29 mouse cellular contexts compared by ENCODE assay signal in the genomic region with DNA sequence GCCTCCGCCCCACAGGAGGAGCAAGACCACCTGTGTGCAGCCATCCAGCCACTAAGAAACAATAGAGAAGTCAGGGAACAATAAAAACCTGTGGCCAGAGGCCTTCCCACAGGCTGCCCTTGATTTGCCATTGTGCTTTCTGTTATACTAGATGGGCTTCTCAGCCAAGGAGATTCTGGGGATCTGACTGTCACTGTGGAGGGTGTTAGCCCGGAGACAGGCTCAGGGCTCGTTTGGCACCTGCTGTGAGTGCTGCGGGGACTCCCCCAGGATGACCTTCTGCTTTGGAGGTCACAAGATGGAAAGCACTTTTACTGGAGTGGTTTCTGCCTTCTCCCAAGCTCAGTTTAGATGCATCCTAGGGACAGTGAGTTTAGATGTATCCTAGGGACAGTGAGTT.
DNase-seq lines count a peak whose midpoint lies in the region; ATAC-seq and TF ChIP-seq lines count a peak whose summit lies in the region.
"Had no signal": no experiment of that assay in that cellular context is flagged by ENCODE, and none has a peak within 500 bp of the region (broad histone marks: within the 10 kb centered on the region; RNA-seq: fewer than 3 reads in every experiment).

No protein-coding gene starts in this region.

- H3K4me1 ChIP-seq in heart, embryonic 16.5 days (ENCODE audit: control insufficient read depth, insufficient read depth, low read length): peaks cover 8% of the 10 kb centered on the region
- no peaks in the 10 kb centered on the region for H3K4me1 ChIP-seq in ES-Bruce4 (ENCODE audit: control insufficient read depth, insufficient read depth, low read length)
- H3K4me1 ChIP-seq in neural tube, embryonic 15.5 days: peaks cover 15% of the 10 kb centered on the region
- H3K4me1 ChIP-seq in limb, embryonic 10.5 days: peaks cover 12% of the 10 kb centered on the region

- no peak overlapping the region for H3K4me2 ChIP-seq in heart, embryonic 16.5 days (ENCODE audit: low read depth, low read length)
- H3K4me2 ChIP-seq in neural tube, embryonic 15.5 days: no peak overlapping the region
- H3K4me2 ChIP-seq: embryonic facial prominence, embryonic 12.5 days; embryonic facial prominence, embryonic 15.5 days; hindbrain, embryonic 13.5 days had no signal

- peak; percentile 88 for TF ChIP-seq EP300 in ES-Bruce4 (IDR thresholded peaks at IDR 0.05; ENCODE audit: insufficient read depth, low read depth, low read length)

- no peak for TF ChIP-seq POLR2A in ES-Bruce4 (IDR thresholded peaks at IDR 0.05; ENCODE audit: insufficient read depth, low read length)

- no peak overlapping the region for H3K9ac ChIP-seq in heart, embryonic 16.5 days (ENCODE audit: low read length)
- no peak overlapping the region for H3K9ac ChIP-seq in ES-Bruce4 (ENCODE audit: low read depth, poor library complexity, severe bottlenecking)
- no peak overlapping the region for H3K9ac ChIP-seq in neural tube, embryonic 15.5 days (replicated peaks)
- H3K9ac ChIP-seq: embryonic facial prominence, embryonic 12.5 days; embryonic facial prominence, embryonic 15.5 days; forebrain, postnatal 0 days; hindbrain, embryonic 13.5 days had no signal

- no peaks in the 10 kb centered on the region for H3K27me3 ChIP-seq in heart, embryonic 16.5 days (ENCODE audit: control insufficient read depth, insufficient read depth, low read length)
- H3K27me3 ChIP-seq in ES-Bruce4 (ENCODE audit: control insufficient read depth, insufficient read depth, low read length, poor library complexity, severe bottlenecking): no peaks in the 10 kb centered on the region
- H3K27me3 ChIP-seq in neural tube, embryonic 15.5 days (replicated peaks): no peaks in the 10 kb centered on the region
- no peaks in the 10 kb centered on the region for H3K27me3 ChIP-seq in limb, embryonic 10.5 days (ENCODE audit: low read depth, poor library complexity, severe bottlenecking)
- H3K27me3 ChIP-seq: CH12.LX; embryonic facial prominence, embryonic 12.5 days; embryonic facial prominence, embryonic 15.5 days; hindbrain, embryonic 13.5 days had no signal

- DNase-seq in heart, postnatal 10 days: no peak
- DNase-seq in R1 (ENCODE audit: low read depth, low spot score): peak; percentile 92
- DNase-seq in limb, embryonic 10.5 days (ENCODE audit: low spot score): no peak
- no peak for DNase-seq in gastrocnemius, postnatal 10 days
- DNase-seq: adrenal gland, adult 2 months; adrenal gland, postnatal 14 days; B cell, adult 2 months; cerebellum, adult 11 months; cerebellum, adult 2 months; cerebellum, adult 9-11 months; cerebellum, postnatal 25 days; forebrain, postnatal 0 days; gastrocnemius, adult 2 months; gastrocnemius, postnatal 25 days; heart, adult 18-20 months; heart, postnatal 36 days; kidney, adult 18-20 months had no signal

- 44% methylated on average over 4 of the region's 4 CpGs for whole genome bisulfite sequencing in heart, embryonic 16.5 days
- WGBS in neural tube, embryonic 15.5 days: 21% methylated on average over 4 of the region's 4 CpGs
- WGBS in limb, embryonic 10.5 days: 33% methylated on average over 4 of the region's 4 CpGs

- H3K36me3 ChIP-seq in heart, embryonic 16.5 days (ENCODE audit: control insufficient read depth, insufficient read depth): peaks cover 16% of the 10 kb centered on the region
- peaks cover 3% of the 10 kb centered on the region for H3K36me3 ChIP-seq in ES-Bruce4 (ENCODE audit: control insufficient read depth, insufficient read depth, low read length, poor library complexity, severe bottlenecking)
- H3K36me3 ChIP-seq in neural tube, embryonic 15.5 days: no peaks in the 10 kb centered on the region
- H3K36me3 ChIP-seq in limb, embryonic 10.5 days: peaks cover 15% of the 10 kb centered on the region; the same call in 1 of the 2 replicates

- TF ChIP-seq CTCF in ES-Bruce4 (IDR thresholded peaks at IDR 0.05; ENCODE audit: low read depth, low read length): no peak

- H3K9me3 ChIP-seq in heart, embryonic 16.5 days (replicated peaks; ENCODE audit: control insufficient read depth, low read length): no peaks in the 10 kb centered on the region
- H3K9me3 ChIP-seq in ES-Bruce4 (replicated peaks; ENCODE audit: control insufficient read depth, insufficient read depth, low read length, poor library complexity, severe bottlenecking): no peaks in the 10 kb centered on the region
- H3K9me3 ChIP-seq in neural tube, embryonic 15.5 days (replicated peaks): no peaks in the 10 kb centered on the region
- no peaks in the 10 kb centered on the region for H3K9me3 ChIP-seq in limb, embryonic 10.5 days (replicated peaks)
- H3K9me3 ChIP-seq: embryonic facial prominence, embryonic 12.5 days; embryonic facial prominence, embryonic 15.5 days; hindbrain, embryonic 10.5 days; hindbrain, embryonic 13.5 days had no signal

- intact Hi-C loops in heart, postnatal 10 days (cut with DNase I): no loop called here

- ATAC-seq in heart, embryonic 16.5 days (replicated peaks; ENCODE audit: extremely low read depth, insufficient read depth, low FRiP score): no peak
- ATAC-seq in neural tube, embryonic 15.5 days (ENCODE audit: low FRiP score): no peak
- ATAC-seq: forebrain, embryonic 14.5 days; forebrain, postnatal 0 days; hindbrain, postnatal 0 days; inflammation-experienced regulatory T-cells, adult 6 months; intestine, embryonic 16.5 days had no signal

- no peak overlapping the region for H3K4me3 ChIP-seq in heart, embryonic 16.5 days (ENCODE audit: low read length)
- H3K4me3 ChIP-seq in ES-Bruce4 (ENCODE audit: low read depth, low read length): no peak overlapping the region
- no peak overlapping the region for H3K4me3 ChIP-seq in neural tube, embryonic 15.5 days (replicated peaks)
- H3K4me3 ChIP-seq in limb, embryonic 10.5 days: no peak overlapping the region
- H3K4me3 ChIP-seq: embryonic facial prominence, embryonic 12.5 days; embryonic facial prominence, embryonic 15.5 days; gastrocnemius, adult 2 months; hindbrain, embryonic 10.5 days; hindbrain, embryonic 13.5 days had no signal

- H3K27ac ChIP-seq in heart, embryonic 16.5 days (ENCODE audit: low read length): peak overlapping the region; percentile 42
- peak overlapping the region; percentile 48 for H3K27ac ChIP-seq in ES-Bruce4 (ENCODE audit: insufficient read depth, low read length)
- no peak overlapping the region for H3K27ac ChIP-seq in neural tube, embryonic 15.5 days (replicated peaks)
- no peak overlapping the region for H3K27ac ChIP-seq in limb, embryonic 10.5 days
- H3K27ac ChIP-seq: embryonic facial prominence, embryonic 12.5 days; embryonic facial prominence, embryonic 15.5 days; gastrocnemius, adult 2 months; hindbrain, embryonic 10.5 days; hindbrain, postnatal 0 days had no signal

Comparison
In these comparisons a context has a peak if more than half of its experiments do, and no peak if none do; other contexts are left out.
1. H3K27ac ChIP-seq: peak in heart, embryonic 16.5 days (single experiment) and ES-Bruce4 (single experiment); none in neural tube, embryonic 15.5 days (single experiment) and limb, embryonic 10.5 days (single experiment).